Mouse (Mus musculus) liver, embryonic 16.5 days (tissue): ENCODE results near the gene Ifi35. TPM values are rescaled to one million over a fixed set of nuclear protein-coding genes. Genes with fewer than 3 reads are reported as not detected.
"Not testable (repeated sequence)": the region's sequence is repeated elsewhere in the genome, so short reads cannot be mapped to it uniquely, and the experiment has no call there.

Experiments used
- ATAC-seq: fragments of 200-750 bp; cut with Nextera tagmentation; 2 replicates; pipeline ENCODE4 v1.8.0; 2017; ENCODE audit warnings: low read depth, mild to moderate bottlenecking, moderate number of reproducible peaks, moderate library complexity
- H3K27ac ChIP-seq: fragments of 300-500 bp; sonication (generic); 2 replicates; pipeline ENCODE4 v1.5.1; 2014; ENCODE audit warnings: mild to moderate bottlenecking, low read length
- H3K27me3 ChIP-seq: fragments of 300-500 bp; sonication (generic); 2 replicates; pipeline ENCODE4 v1.6.1; 2014; ENCODE audit warnings: low read depth, low read length, mixed read lengths; ENCODE audit not compliant: control insufficient read depth, insufficient read depth
- H3K36me3 ChIP-seq: fragments of 300-500 bp; sonication (generic); 2 replicates; pipeline ENCODE4 v1.6.1; 2014; ENCODE audit warnings: mild to moderate bottlenecking; ENCODE audit not compliant: control insufficient read depth, insufficient read depth
- H3K4me1 ChIP-seq: fragments of 300-500 bp; sonication (generic); 2 replicates; pipeline ENCODE4 v1.6.1; 2014; ENCODE audit warnings: low read depth, low read length, mixed read lengths; ENCODE audit not compliant: control insufficient read depth
- H3K4me2 ChIP-seq: fragments of 300-500 bp; sonication (generic); 2 replicates; pipeline ENCODE4 v1.6.1; 2014; ENCODE audit warnings: low read depth, low read length, mixed read lengths
- H3K4me3 ChIP-seq: fragments of 300-500 bp; sonication (generic); 2 replicates; pipeline ENCODE4 v1.5.1; 2014; ENCODE audit warnings: low read depth, mild to moderate bottlenecking, low read length
- H3K9ac ChIP-seq: fragments of 300-500 bp; sonication (generic); 2 replicates; pipeline ENCODE4 v1.6.1; 2014; ENCODE audit warnings: low read depth, low read length
- H3K9me3 ChIP-seq: fragments of 300-500 bp; sonication (generic); replicated peaks from 2 replicates; pipeline ENCODE4 v1.6.1; 2016; ENCODE audit warnings: low read length; ENCODE audit not compliant: control insufficient read depth
- WGBS: fragments of 180-500 bp; shearing (Covaris S2); extraction: QIAGEN DNeasy Blood & Tissue Kit; methylation state at CpG from one replicate; pipeline ENCODE4 v1.1.7; 2014; ENCODE audit not compliant: insufficient replicate concordance; 5-methylcytosine and 5-hydroxymethylcytosine counted together
- polyA plus RNA-seq: library from polyadenylated mRNA; unstranded; fragments of >200 nt; fragmentation: Nextera tagmentation; extraction: Ambion mirVana; gene quantifications from 2 replicates; pipeline ENCODE4 v1.2.1, GENCODE M21; 2015

The Ifi35 gene
- polyA plus RNA-seq, 1 experiment from 2014 or later, result 26.5 TPM

DNA sequence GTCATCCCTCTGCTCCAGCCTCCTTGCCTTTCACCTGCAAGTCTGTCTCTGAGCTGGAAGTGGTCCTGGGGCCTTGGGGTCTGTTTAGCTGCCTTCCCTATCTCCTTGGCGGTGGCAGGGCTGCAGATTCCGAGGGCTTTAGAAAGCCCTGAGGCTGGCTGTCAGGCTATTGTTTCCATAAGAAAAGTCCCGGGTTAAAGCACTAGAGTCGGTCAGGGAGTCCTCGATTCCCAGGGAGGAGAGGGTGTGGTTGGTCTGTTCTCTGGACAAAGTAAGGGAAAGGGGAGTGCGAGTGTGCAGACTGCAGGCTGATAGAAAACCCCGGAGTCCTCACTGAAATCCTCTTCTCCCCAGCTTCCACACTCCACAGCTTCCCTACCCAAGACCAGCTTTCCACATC, 22.0 kb downstream of the Ifi35 start:
- Histone ChIP-seq H3K9me3 (no peaks in the 10 kb centered on the region), H3K36me3 (no peaks in the 10 kb centered on the region), H3K4me3 (no peak overlapping the region), H3K27me3 (peaks cover 41% of the 10 kb centered on the region), H3K4me2 (no peak overlapping the region), H3K27ac (no peak overlapping the region), H3K9ac (no peak overlapping the region), H3K4me1 (peaks cover 28% of the 10 kb centered on the region)
- WGBS, result 77% methylated on average over 7 of the region's 7 CpGs
- no peak for ATAC-seq

DNA sequence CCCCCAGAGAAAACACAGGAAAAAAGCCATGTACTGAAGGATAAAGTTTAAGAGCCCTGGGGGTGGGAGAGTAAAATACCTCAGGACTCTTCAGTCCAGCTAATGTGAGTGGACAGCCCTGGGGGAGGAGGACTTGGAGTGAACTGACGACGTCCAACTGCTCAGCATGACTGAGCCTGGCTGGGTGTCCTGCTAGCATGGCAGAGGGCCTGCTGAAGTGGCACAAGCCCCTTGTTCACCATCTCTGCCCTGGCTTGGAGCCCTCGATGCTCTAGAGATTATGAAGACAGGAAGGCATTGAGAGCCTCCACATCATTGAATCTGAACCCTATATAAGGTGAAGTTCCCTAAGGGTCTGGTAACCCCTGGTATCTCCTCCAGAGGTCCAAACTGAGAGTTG, 23.7 kb downstream of the Ifi35 start:
- Histone ChIP-seq H3K9me3 (no peaks in the 10 kb centered on the region), H3K27ac (no peak overlapping the region), H3K4me1 (peaks cover 13% of the 10 kb centered on the region), H3K4me2 (no peak overlapping the region), H3K36me3 (no peaks in the 10 kb centered on the region), H3K9ac (no peak overlapping the region), H3K27me3 (peaks cover 27% of the 10 kb centered on the region), H3K4me3 (no peak overlapping the region)
- WGBS, result 58% methylated on average over 3 of the region's 3 CpGs
- no peak for ATAC-seq

DNA sequence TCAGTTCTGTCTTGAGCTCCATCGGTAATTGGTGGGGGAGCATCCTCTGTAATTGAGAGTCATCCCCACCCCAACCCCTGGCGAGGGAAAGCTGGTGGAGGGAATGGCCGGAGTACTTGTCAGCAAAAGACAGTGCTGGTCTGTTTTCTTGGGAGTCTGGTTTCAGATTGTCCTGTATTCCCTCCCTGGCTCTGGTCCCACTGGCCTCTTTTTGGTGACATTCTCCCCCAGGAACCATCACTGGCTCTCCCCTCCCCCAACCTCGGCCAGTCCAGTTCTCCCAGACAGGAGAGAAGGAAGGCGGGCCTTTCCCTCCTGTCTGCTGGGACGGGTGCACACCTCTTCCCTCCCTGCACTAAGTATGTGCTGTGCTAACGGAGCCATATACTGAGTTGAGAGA, 24.1 kb downstream of the Ifi35 start:
- Histone ChIP-seq H3K27me3 (peaks cover 23% of the 10 kb centered on the region), H3K4me1 (peaks cover 11% of the 10 kb centered on the region), H3K9me3 (no peaks in the 10 kb centered on the region), H3K9ac (no peak overlapping the region), H3K27ac (no peak overlapping the region), H3K4me3 (no peak overlapping the region), H3K4me2 (no peak overlapping the region), H3K36me3 (no peaks in the 10 kb centered on the region)
- WGBS, result 57% methylated on average over 7 of the region's 7 CpGs
- ATAC-seq, result no peak

DNA sequence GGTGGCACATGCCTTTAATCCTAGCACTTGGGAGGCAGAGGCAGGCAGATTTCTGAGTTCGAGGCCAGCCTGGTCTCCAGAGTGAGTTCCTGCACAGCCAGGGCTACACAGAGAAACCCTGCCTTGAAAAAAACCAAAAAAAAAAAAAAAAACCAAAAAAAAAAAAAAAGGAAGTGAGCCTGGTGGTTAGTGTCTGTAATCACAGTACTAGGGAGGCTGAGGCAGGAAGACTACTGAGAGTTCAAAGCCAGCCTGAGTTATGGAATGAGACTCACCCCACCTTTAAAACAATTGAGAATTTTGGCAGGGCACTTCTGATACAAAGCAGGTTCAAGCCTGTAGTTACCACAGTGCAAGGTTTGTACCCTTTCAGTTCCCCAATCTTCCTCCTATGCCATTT, 25.5 kb downstream of the Ifi35 start:
- not testable (repeated sequence) for H3K27me3 ChIP-seq, H3K36me3 ChIP-seq, H3K9me3 ChIP-seq, H3K4me1 ChIP-seq, H3K9ac ChIP-seq, H3K4me2 ChIP-seq, ATAC-seq, H3K27ac ChIP-seq, H3K4me3 ChIP-seq
- 47% methylated on average over 1 of the region's 1 CpGs for WGBS

DNA sequence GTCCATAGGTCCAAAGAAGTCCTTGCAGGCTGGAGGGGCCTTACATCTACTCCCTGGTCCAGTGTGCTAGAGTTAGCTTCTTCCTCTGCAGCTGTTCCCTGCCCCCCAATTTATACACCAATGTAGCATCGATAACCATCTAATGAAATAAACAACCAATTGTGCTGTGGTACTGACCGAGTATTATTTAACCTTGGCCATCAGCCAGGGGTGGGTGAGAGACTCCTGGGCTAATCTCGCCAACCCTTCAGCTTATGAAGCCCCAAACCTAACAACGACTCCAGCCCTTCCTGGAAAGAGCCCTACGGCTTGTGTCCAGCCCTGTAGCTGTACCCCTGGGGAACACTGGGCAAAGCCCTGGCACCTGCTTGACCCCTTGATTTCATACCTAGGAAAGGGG, 26.1 kb downstream of the Ifi35 start:
- no peak for ATAC-seq
- Histone ChIP-seq H3K4me1 (no peaks in the 10 kb centered on the region), H3K9ac (no peak overlapping the region), H3K27me3 (peaks cover 4% of the 10 kb centered on the region; the same call in 1 of the 2 replicates), H3K4me2 (no peak overlapping the region), H3K9me3 (no peaks in the 10 kb centered on the region), H3K27ac (no peak overlapping the region), H3K4me3 (no peak overlapping the region), H3K36me3 (no peaks in the 10 kb centered on the region)
- 64% methylated on average over 5 of the region's 5 CpGs for WGBS

DNA sequence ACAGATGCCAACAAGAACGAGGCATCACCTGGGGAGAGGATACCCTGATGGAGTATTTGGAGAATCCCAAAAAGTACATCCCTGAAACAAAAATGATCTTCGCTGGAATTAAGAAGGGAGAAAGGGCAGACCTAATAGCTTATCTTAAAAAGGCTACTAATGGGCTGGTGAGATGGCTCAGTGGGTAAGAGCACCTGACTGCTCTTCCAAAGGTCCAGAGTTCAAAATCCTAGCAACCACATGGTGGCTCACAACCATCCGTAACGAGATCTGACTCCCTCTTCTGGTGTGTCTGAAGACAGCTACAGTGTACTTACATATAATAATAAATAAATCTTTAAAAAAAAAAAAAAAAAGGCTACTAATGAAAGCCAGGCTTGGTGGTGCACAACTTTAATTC, 28.2 kb downstream of the Ifi35 start:
- WGBS, result 71% methylated on average over 4 of the region's 4 CpGs
- not testable (repeated sequence) for H3K27me3 ChIP-seq, ATAC-seq

DNA sequence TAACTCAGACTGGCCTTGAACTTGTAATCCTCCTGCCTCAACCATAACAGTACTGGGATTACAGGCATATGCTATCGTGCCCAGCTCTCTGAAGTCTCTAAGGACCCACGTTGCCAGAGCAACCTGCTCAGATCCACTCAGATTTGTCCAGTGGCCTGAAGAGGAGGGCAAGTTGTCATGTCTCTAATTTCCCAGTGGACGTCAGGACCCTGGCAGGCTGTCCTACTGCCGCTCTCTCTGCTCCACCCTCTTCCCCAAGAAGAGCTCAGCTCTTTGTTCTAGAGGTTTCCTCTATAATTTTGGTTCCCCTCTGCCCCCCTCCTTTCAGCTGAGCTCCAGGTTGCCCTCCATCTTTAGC, 29.0 kb downstream of the Ifi35 start:
- no peaks in the 10 kb centered on the region for H3K36me3 ChIP-seq
- WGBS, result 55% methylated on average over 4 of the region's 4 CpGs

More for the DNA sequence above, 28.2 kb downstream of the Ifi35 start:
- not testable (repeated sequence) for H3K9me3 ChIP-seq, H3K36me3 ChIP-seq, H3K4me3 ChIP-seq, H3K27ac ChIP-seq, H3K4me2 ChIP-seq, H3K9ac ChIP-seq, H3K4me1 ChIP-seq

DNA sequence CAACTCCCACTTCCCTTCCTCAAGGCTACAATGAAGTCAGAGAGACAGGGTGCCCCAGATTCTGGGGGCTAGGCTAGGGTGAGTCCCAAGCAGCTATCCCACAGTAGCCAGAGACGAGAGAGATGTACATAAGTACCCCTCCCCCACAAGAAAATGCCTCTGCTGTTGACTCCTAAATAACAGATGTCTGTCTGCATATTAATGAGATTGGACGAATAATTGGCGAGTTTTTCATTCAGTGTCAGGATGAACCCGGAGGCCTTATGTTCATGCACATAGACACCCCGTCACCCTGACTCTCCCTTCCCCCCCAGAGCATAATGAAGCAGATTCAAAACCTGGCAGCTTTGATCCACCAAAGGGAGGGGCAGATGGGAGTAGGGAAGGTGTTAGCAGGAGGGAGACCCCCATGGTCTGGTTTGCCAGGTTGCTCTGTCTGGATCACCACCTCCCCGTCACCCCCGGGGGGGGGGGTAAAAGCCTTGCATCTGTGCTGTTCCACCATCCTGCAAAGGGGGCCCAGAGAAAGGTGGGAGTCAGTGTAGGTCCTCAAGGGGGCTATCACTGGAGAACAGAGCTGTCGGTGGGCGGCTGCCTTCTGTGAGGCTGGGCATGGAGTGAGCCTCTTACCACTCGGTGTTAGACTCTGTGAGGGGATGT, 29.5 kb downstream of the Ifi35 start:
- Histone ChIP-seq H3K4me3 (no peak overlapping the region), H3K4me2 (no peak overlapping the region), H3K27ac (no peak overlapping the region), H3K9me3 (no peaks in the 10 kb centered on the region), H3K9ac (no peak overlapping the region), H3K27me3 (no peaks in the 10 kb centered on the region; the same call in 1 of the 2 replicates), H3K36me3 (no peaks in the 10 kb centered on the region), H3K4me1 (peaks cover 3% of the 10 kb centered on the region)
- no peak for ATAC-seq
- 63% methylated on average over 10 of the region's 10 CpGs for WGBS

More for the DNA sequence above, 29.0 kb downstream of the Ifi35 start:
- ATAC-seq, result no peak
- Histone ChIP-seq H3K4me1 (peaks cover 3% of the 10 kb centered on the region), H3K4me2 (no peak overlapping the region), H3K9me3 (no peaks in the 10 kb centered on the region), H3K27ac (no peak overlapping the region), H3K4me3 (no peak overlapping the region), H3K27me3 (no peaks in the 10 kb centered on the region; the same call in 1 of the 2 replicates), H3K9ac (no peak overlapping the region)

DNA sequence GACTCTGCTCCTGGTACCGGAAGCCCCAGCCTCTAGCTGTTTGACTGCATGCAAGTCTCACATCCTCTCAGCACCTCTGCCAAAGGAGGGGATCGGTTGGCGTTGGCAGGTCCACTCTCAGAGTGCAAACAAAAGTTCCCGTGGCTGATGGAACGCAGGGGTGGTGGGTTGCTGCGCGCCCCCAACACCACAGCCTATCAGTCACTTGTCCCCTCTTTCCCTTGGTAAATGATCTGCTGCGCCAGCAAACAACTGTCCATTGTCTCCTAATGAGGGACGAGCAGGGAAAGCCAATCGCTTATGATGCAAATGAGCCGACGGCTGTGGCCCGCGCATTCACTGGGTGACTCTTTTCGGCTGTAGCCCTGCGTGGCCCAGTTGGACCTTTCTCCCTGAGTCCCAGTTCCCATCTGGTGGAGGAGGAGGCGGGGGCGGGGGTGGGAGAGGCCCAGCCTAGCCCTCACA, 31.0 kb downstream of the Ifi35 start:
- no peaks in the 10 kb centered on the region for H3K36me3 ChIP-seq
- no peaks in the 10 kb centered on the region for H3K27me3 ChIP-seq
- H3K4me3 ChIP-seq, result no peak overlapping the region
- H3K4me2 ChIP-seq, result peak overlapping the region; percentile 38
- peaks cover 9% of the 10 kb centered on the region for H3K4me1 ChIP-seq
- no peaks in the 10 kb centered on the region for H3K9me3 ChIP-seq
- no peak for ATAC-seq
- H3K9ac ChIP-seq, result no peak overlapping the region
- no peak overlapping the region for H3K27ac ChIP-seq
- WGBS, result 39% methylated on average over 18 of the region's 18 CpGs
